Mouse (Mus musculus) monocyte, adult 2 months (primary cell): ENCODE measurements at regions not wholly inside any gene's neighbourhood (a gene's known extent, or its start where the extent isn't known, plus 50 kb on each side); places are given as distances from the start of the nearest gene placed in this dataset.

ENCODE experiments used
- DNase-seq, 2 experiments: peaks; one replicate each; pipeline ENCODE4 v3.0.0; 2022; ENCODE audit warnings: low spot score in 2 of 2, low read depth in 1 of 2

DNA sequence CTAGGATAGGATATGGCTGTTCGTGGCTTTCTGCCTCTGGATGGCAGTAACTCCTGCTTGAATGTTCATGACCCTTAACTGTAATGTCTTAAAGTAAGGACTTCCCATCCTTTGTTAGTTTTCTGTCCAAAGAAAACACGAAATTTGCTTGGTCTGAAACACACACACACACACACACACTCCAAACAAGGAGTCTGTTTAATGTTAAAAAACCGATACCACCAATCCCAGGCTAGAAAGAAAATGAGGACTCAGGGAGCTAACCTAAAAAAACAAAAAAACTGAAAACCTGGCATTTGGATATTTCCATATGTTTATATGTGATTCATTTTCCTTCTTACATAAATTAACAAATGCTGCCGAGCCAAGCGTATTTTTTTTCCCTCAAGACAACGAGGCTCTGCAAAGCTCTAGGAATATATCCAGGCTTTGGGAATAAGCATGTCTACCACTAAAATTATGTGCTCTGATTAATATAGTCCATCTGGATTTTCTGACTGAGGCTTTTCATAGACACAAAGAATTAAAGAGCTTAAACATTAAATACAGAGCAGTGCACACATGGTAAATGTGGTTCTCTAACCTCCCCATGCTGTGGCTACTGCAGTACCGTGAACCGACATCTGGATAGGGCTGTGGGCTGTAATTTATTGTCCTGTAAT lies 372.0 kb upstream of the Nr5a2 start:
- no peak for DNase-seq

DNA sequence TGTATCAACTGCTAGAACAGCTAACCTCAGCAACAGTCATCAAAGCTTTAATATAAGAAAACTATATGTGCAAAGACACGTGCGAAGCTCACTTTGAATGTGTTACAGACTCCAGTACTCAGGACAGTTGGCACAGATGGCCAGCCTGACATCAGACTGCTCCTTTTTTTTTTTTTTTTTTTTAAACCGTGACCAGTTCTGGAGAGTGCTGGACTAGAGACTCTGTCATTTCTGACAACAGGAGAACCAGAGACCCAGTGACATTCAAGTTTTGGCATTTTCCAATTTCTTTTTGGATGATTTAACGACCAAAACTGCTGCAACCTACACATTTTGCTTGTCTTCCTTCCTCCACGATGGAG lies 371.5 kb upstream of the Nr5a2 start:
- DNase-seq, result no peak

DNA sequence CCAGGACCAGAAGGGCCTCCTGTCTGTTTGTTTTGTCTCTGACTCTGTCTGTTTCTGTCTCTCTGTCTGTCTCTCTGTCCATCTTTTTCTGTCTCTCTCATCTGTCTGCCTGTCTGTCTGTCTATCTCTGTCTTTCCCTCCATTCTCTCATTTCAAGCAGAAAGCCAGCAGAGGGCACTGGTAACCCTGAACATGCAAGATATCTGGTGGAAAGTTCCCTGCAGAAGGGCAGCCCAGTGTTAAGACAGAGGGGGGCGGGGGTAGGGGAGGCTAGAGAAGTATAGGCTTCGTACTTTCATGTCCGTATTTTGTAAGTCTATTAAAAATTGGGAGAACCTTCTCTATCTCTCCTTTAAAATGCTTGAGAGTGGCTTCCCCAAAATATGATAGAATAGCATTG lies 370.4 kb upstream of the Nr5a2 start:
- no peak for DNase-seq

DNA sequence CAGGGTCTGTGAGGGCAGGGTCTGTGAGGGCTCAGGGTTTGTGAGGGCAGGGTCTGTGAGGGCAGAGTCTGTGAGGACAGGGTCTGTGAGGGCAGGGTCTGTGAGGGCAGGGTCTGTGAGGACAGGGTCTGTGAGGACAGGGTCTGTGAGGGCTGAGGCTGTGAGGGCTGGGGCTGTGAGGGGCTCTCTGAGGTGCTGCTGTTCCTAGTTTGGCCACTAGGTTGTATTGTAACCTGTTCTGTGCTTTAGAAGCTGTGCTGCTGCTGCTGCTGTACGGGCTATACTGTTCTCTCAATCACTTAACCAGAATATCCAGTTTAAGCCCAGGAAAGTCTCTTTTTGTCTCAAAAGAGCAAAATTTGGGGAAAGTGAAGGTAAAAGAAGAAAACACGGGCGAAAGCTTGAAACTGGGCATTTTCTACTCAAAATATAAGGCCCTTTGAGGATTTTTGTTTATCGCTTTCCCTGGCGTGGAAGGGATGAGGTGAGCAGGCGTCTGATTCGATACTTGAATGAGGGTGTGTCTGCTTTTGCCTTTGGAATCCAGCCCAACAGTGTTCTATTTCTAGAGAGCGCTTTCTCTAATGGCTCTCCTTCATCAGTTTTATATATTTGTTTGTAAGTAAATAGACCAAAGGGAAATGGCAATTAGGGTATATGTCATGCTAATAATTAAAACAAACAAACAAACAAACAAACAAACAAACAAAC lies 363.8 kb upstream of the Nr5a2 start:
- DNase-seq, result no peak

DNA sequence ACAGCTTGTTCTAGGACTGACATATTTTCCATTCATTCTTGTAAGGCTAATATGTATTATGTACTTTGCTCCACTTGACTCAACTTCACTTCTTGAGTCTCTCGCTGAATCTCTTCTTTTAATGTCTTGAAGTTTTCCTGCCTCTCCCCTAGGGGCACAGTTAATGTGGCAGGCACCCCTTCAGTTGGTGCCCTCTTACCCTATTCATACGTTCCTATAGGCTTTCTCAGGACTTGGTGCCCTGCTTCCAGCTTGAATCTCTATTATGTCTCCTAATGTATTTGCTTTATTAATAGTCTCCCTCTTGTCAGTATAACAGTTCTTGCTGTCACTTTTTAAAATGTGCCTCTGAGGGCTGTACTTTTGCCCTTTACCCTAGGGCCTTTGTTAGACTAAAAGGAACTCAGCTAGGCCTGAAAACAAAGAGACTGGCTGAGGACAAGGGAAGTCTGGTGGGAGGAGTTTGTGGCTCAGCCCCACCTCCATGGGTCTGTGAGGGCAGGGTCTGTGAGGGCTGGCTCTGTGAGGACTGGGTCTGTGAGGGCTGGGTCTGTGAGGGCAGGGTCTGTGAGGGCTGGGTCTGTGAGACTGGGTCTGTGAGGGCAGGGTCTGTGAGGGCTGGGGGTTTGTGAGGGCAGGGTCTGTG lies 362.9 kb upstream of the Nr5a2 start:
- no peak for DNase-seq

DNA sequence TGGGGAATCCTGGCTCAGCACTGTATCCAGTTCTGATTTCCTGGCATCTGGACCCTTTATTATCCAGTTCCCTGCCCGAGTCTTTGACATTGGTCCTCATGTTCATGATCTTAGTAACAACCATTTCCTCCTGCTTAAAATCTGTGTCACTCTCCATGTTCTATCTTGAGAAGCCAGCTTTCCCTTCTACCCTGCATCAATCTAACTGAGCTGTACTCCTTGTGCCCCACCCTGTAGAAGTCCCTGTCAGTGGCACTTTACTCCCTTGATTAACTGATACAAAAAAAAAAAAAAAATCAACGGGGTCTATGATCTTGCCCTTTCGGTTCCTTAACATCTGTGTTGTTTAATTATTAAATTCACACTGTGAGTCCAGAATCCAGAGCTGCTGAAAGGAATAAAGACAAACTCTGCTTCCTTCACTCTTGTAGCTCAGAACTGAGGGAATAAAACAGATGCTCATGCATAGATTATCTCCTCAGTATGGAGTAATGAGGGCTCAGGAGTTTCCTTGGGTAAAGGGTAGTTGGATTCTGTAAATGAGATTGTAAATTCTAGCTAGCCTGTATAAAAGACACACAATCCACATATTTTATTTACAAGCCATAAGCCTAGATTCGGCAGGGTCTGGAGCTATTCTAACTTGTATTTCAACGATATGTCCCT lies 342.6 kb upstream of the Nr5a2 start:
- DNase-seq, result no peak

DNA sequence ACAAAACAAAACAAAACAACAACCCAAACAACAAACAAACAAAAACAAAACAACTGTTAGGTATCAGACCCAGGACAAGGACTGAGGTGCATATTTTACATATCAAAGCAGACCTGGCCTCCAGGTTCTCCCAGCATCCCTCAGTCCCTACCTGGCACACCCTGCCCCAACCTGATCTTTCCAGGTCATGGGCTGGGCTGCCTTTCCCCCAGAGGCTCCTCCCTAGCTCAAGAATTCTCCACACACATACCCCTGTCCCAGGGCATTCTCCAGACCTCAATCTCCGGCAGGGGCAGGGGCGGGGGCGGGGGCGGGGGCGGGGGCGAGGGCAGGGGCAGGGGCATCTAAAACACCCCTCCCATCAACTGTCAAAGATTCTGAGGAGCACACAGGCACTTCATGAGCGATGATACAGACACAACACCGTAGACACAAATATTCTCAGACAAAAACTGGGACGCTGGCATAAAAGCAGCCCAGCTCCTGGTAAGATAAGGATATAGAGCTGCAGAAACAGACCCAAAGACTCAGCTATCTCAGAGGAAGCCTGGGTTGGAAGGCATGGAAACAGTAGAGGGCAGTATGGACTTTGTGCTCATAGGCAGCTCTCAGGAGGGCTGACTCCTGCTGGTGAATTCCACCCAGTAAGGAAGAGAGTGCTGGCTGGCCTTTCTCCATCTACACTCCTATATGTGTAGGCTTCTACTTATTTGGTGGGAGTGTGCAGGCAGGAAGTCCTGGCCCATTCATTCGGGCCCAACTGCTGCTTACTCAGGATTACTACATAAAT lies 337.7 kb upstream of the Nr5a2 start:
- no peak for DNase-seq

DNA sequence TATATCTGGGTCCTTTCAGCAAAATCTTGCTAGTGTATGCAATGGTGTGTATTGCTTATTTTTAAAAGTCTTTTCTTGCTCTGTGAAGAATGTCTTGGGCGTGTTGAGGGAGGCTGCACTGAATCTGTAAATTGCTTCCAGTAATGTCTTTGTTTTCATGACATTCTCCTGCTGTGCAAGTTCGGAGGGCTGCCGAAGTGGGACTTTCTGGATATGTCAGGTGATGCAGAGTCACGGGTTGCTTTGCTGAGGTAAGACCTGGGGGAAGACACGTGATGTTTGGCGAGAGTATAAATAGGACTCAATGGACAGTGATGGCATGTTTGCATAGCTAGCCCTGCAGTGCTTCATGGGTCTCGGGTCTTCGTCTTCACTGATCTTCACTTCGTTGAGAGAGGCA lies 329.2 kb upstream of the Nr5a2 start:
- DNase-seq, result no peak

DNA sequence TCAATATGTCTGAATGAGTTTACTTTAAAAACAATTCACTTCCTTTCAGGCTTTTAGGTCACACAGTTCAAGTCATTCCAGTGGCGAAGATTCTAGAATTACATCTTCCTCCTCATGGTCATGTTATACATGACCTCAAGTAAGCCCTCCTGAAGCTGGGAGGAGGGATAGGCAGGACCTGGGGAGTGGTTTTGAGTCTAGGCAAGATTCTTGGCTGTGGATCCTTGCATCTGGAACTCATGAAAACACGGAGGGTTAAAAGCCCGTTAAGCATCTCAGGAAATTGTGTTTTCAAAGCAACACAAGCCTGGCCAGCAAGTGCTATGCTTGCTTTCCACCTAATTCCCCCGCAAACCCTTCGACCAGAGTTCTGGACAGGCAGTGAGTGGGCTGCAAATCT lies 323.0 kb upstream of the Nr5a2 start:
- no peak for DNase-seq

DNA sequence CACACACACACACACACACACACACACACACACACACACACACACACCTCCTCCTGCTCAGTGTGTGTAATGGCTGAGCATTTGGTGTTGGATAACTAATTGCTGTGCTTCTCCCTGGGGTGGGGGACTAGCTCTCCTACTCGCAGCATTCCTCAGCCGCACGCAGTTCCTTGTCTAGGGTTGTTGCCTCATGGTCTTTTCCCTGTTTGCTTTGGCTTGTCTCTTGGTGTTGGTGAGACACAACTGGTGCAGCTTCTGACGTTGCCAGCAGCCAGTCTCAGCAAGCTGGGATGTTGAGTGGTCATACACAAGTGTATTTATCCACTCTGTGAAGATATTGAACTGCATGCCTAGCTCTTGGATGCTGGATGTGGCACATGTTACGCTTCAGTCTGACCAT lies 322.2 kb upstream of the Nr5a2 start:
- no peak for DNase-seq

DNA sequence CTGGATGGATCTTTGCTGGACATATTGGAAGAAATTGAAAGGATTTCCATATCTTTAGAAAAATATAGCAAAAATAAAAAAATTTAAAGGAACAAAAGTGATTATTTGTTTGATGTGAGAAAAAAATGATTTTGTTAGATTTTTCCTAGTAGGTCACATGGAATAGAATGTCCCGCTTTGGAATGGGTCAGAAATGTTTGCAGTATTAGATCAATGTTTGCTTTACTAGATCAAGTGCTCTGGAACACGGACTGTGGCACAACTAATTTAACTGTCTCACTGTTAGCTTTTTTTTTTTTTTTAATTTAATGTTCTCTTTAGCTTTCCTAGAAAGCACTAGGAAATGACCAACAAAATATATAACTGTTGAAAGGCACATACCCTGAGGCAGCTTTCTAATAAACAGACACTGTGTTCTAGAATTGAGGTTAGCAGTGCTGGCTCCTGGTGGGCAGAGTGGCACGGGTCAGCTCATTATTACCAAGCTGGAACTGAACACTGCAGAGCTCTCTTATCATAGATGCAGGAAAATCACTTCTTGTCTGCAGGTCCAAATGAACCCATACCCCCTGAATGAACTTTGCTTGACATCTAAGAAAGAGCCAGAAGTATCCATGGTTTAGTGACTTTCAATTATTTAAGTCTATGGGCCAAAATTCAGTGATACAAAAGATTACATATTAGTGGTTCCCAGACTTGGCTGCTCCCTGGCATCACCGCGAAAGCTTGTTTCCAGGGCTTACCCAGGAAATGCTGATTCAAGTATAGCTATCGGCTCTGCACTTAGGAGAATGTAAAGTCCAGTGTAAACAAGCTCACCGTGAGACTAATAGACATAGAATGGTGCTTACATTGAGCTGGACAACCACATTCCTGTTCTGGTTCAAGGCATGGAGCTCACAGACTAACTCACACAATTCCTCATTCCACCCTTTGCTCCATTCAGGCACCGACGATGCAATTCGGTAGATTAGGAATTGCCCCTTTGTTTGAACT lies 320.4 kb upstream of the Nr5a2 start:
- no peak for DNase-seq

DNA sequence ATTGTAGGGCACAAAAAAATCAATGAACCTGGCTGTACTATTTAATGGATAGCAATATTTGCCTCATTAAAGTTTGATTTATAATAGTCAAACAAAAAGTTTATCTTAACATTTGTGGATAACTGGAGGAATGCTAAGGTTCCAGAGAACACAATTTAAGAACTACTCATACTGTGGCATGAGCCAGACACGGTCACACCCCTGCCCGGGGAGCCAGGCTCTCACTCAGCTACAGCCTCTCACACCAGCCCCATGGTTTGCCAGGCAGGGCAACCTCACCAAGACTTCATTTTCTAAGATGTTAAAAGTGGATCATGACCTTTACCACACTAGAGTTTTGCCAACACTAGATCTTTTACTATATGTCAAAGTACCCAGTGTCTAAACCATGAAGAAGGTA lies 319.7 kb upstream of the Nr5a2 start:
- DNase-seq, result no peak

DNA sequence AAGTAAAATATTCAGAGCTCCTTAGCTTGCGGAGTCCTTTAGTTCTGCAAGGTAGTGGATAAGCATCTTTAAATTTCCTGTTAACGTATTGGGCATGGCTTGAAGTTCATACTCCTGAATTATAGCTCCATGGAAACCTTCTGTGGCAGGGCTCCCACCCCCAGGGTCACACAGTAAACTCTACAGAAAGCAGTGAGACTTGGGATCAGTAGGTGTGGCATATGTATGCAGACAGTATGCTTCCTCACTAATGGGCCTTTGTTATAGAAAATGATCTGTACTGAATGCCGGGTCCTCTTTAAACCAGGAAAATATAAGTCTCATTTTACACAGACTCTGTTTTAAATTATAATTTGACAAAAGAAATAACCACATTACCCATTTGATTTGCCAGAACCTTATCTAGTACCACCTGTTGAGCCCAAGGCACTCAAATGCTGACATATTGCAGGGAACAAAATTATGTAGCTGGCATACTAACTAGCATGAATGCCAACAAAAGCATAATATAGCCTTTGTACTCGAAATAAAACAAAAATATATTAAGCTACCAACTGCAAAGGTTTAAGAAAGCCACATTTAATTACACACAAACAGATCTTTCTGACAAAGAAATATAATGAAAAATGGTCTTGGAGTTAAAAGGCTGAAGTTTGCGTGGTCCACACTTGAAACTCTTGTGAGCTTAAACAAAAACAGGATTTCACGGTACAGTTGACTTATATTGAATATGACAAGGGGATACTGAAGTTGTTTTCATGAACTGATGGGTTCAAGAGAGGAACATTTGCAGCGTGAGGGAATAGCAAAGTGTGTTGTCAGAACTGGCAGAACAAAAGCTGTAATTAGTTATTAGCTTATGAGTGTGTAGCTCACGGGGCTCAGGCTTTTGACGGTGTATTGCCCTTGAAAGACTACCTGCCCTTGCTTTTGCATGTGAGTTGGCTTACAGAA lies 310.7 kb upstream of the Nr5a2 start:
- no peak for DNase-seq

DNA sequence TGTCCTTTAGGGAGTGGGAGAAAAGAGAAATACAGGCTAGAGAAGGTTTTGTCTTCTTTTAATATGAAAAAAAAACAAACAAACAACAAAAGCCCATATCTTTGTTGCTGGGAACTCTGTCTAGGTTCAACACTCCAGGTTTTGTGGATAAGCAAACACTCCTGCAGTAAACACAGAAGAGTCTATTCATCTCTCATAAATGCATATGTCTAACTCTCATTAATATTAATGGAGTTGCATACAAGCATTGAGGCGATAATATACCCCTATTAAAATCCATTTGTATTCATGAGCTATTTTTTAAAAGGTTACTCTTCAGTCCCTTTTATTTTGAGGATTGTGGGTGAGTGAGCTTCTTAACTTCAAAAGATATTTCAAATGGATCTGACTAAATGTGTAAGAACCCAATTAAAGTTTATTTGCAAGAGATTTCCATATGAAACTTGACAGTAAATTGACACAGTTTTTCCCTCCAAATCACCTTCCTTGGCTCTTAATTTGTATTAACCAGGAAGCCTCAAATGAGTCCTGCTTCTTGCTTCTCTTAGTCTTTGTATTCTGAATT lies 302.6 kb upstream of the Nr5a2 start:
- DNase-seq, result no peak

DNA sequence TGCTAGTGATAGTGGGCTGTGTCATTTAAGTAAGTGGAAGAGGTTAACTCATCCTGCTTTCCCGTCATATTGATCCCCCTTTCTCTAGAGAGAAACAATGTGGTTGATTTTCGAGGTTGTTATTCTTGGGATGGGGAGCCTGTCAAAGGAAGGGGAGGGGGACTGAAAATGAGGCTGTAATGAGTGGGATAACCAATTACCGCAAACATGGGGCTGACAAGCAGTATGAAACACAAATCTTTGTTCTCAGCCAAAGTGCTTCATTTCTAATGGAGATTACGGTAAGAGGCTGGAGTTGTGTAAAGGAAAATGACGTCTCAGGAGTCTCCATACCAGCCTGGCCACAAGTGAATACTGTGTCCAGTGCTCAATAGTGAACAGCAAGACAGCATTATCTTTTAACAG lies 301.9 kb upstream of the Nr5a2 start:
- no peak for DNase-seq

DNA sequence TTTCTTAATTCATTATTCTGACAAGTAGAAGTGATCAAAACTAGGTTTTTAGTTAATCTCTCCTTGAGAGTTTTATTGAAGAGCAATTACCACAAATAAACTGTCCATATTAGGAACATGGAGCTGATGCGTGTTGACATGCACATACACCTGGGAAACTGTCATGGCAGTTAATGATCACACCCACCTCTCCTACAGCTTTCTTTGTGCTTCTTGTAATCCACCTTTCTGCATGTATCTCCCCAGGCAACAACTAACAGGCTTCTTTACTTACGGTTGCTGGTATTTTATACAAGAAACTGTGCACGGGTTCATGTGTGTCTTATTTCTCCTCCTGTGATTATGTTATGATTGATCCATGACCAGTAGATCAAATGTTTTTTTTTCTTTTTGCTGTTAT lies 296.0 kb upstream of the Nr5a2 start:
- DNase-seq, result no peak

DNA sequence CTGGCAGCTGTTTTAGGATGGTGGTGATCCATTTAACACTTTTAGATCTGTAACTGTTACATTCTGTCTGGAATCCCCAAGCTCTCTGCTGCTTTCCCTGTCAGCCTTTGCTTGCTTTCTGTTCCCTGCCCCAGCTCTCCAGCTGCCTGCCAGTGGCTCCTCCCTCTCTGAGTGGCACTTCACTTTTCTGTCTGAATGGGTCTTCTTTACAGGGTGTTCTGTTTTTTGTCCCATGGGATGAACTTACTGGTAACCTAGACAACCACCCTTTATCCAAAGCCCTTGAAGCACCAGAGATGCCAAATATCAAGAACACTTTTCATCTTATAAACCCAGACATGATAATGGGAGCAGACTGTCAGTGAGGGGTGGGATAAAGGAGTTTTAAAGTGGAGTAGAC lies 294.8 kb upstream of the Nr5a2 start:
- DNase-seq, result no peak

DNA sequence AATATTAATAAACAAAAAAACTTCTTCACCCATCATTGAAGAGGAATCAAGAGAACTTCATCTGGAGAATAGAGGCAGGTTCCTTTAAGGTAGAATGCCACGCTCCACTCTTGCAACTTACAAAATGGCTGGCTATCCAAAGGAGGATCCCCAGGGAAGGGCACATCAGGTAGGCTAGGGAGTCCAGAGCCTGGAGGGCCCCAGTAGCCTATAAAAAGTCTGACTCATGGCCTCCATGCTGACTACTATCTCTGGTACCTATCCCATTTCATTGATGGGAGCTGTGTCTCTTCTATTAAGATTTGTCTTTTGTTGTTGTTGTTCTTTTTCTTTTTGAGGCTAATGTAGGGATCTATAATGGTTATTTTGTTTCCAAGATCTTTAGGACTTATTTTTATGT lies 294.4 kb upstream of the Nr5a2 start:
- DNase-seq, result no peak

DNA sequence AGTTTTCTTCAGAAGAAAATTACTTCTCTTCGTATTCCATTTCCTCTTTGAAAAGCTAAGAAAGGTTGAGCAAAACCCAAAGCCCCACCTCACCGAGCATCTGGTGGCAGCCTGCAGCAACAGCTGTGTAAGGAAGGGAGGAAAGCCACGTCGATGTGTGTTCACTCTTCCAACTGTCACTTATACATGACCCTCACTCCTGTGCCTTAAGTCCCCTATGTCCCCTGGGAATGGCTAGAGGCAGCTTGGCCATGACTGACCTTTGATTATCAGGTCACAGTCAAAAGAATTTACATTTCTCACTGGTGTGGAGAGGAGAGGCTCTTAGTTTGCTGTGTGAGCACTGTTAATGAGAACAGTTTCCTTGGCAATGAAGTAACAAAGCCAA lies 266.8 kb upstream of the Nr5a2 start:
- no peak for DNase-seq
